Mouse (Mus musculus) limb, embryonic 12.5 days (tissue): ENCODE results near the gene Gm3233. TPM values are rescaled to one million over a fixed set of nuclear protein-coding genes. Genes with fewer than 3 reads are reported as not detected.
"Not testable (repeated sequence)": the region's sequence is repeated elsewhere in the genome, so short reads cannot be mapped to it uniquely, and the experiment has no call there.

ENCODE experiments used
- ATAC-seq: fragments of 200-750 bp; cut with Nextera tagmentation; 2 replicates; pipeline ENCODE4 v1.8.0; 2017; ENCODE audit warnings: low read depth, moderate TSS enrichment; ENCODE audit not compliant: insufficient number of reproducible peaks, insufficient read depth, low FRiP score, low TSS enrichment
- H3K27ac ChIP-seq: fragments of 300-500 bp; sonication (generic); 2 replicates; pipeline ENCODE4 v1.5.1; 2016; ENCODE audit warnings: mild to moderate bottlenecking, moderate library complexity
- H3K27me3 ChIP-seq: fragments of 300-500 bp; sonication (generic); 2 replicates; pipeline ENCODE4 v1.6.1; 2016; ENCODE audit warnings: mild to moderate bottlenecking, moderate library complexity
- H3K36me3 ChIP-seq: fragments of 300-500 bp; sonication (generic); 2 replicates; pipeline ENCODE4 v1.6.1; 2016; ENCODE audit warnings: mild to moderate bottlenecking, moderate library complexity
- H3K4me1 ChIP-seq: fragments of 300-500 bp; sonication (generic); replicated peaks from 2 replicates; pipeline ENCODE4 v1.6.1; 2016
- H3K4me2 ChIP-seq: fragments of 300-500 bp; sonication (generic); 2 replicates; pipeline ENCODE4 v1.6.1; 2016; ENCODE audit warnings: mild to moderate bottlenecking, moderate library complexity
- H3K4me3 ChIP-seq: fragments of 300-500 bp; sonication (generic); replicated peaks from 2 replicates; pipeline ENCODE4 v1.5.1; 2016; ENCODE audit warnings: mild to moderate bottlenecking
- H3K9ac ChIP-seq: fragments of 300-500 bp; sonication (generic); replicated peaks from 2 replicates; pipeline ENCODE4 v1.6.1; 2016; ENCODE audit warnings: mild to moderate bottlenecking, moderate library complexity
- H3K9me3 ChIP-seq: fragments of 300-500 bp; sonication (generic); 2 replicates; pipeline ENCODE4 v1.6.1; 2016; ENCODE audit warnings: mild to moderate bottlenecking, moderate library complexity
- WGBS: fragments of 180-500 bp; shearing (Covaris S2); methylation state at CpG from one replicate; pipeline ENCODE4 v1.1.7; 2016; 5-methylcytosine and 5-hydroxymethylcytosine counted together
- polyA plus RNA-seq: library from polyadenylated mRNA; unstranded; fragments of >200 nt; fragmentation: Nextera tagmentation; extraction: Ambion mirVana; gene quantifications from 2 replicates; pipeline ENCODE4 v1.2.1, GENCODE M21; 2016

The Gm3233 gene
- polyA plus RNA-seq, 1 experiment from 2014 or later, result not detected

GRCm38 (mm10) chr10:77772142-77772541 is 12.7 kb upstream of the Gm3233 start:
- 95% methylated on average over 3 of the region's 3 CpGs for WGBS

GRCm38 (mm10) chr10:77771225-77771624 is 11.7 kb upstream of the Gm3233 start, which contains the start of gene Gm3238:
Gene Gm3238, minus strand, starts transcription at chr10:77771325.
- not testable (repeated sequence) for H3K9me3 ChIP-seq, ATAC-seq, H3K36me3 ChIP-seq, H3K4me2 ChIP-seq, H3K9ac ChIP-seq, H3K27me3 ChIP-seq, H3K4me1 ChIP-seq, H3K4me3 ChIP-seq, H3K27ac ChIP-seq
- 64% methylated on average over 1 of the region's 1 CpGs for WGBS

More at GRCm38 (mm10) chr10:77772142-77772541, 12.7 kb upstream of the Gm3233 start:
- H3K9me3 ChIP-seq, H3K27me3 ChIP-seq, H3K4me2 ChIP-seq, H3K4me3 ChIP-seq, H3K27ac ChIP-seq, H3K36me3 ChIP-seq, H3K9ac ChIP-seq, H3K4me1 ChIP-seq, ATAC-seq: not testable (repeated sequence)

- Histone ChIP-seq H3K4me3 (no peak overlapping the region), H3K9ac (no peak overlapping the region), H3K36me3 (no peaks in the 10 kb centered on the region), H3K4me1 (no peaks in the 10 kb centered on the region), H3K27me3 (no peaks in the 10 kb centered on the region), H3K27ac (no peak overlapping the region), H3K4me2 (no peak overlapping the region), H3K9me3 (no peaks in the 10 kb centered on the region)
- ATAC-seq, result no peak
- 71% methylated on average over 1 of the region's 1 CpGs for WGBS
Measured at GRCm38 (mm10) chr10:77769727-77770126, 10.2 kb upstream of the Gm3233 start.

- Histone ChIP-seq H3K27me3 (no peaks in the 10 kb centered on the region), H3K36me3 (no peaks in the 10 kb centered on the region), H3K4me1 (peaks cover 15% of the 10 kb centered on the region), H3K4me3 (no peak overlapping the region), H3K27ac (no peak overlapping the region), H3K9me3 (0 out of 2 replicates have a peak, but pooled peaks cover 4% of the 10 kb centered on the region), H3K4me2 (no peak overlapping the region), H3K9ac (no peak overlapping the region)
- no peak for ATAC-seq
Measured at GRCm38 (mm10) chr10:77753448-77753847, 6.0 kb downstream of the Gm3233 start.

GRCm38 (mm10) chr10:77752312-77752711 is 7.2 kb downstream of the Gm3233 start:
- ATAC-seq, H3K4me3 ChIP-seq, H3K9me3 ChIP-seq, H3K9ac ChIP-seq, H3K27ac ChIP-seq, H3K4me2 ChIP-seq, H3K36me3 ChIP-seq, H3K27me3 ChIP-seq: not testable (repeated sequence)
- 68% methylated on average over 3 of the region's 3 CpGs for WGBS
- H3K4me1 ChIP-seq, result peaks cover 15% of the 10 kb centered on the region

- not testable (repeated sequence) for H3K9me3 ChIP-seq, H3K36me3 ChIP-seq, H3K4me2 ChIP-seq, H3K27me3 ChIP-seq, H3K9ac ChIP-seq, ATAC-seq, H3K4me3 ChIP-seq, H3K27ac ChIP-seq
- WGBS, result 38% methylated on average over 1 of the region's 1 CpGs
- H3K4me1 ChIP-seq, result peaks cover 15% of the 10 kb centered on the region
Measured at GRCm38 (mm10) chr10:77751254-77751653, 8.2 kb downstream of the Gm3233 start, which contains the start of gene Gm9736. Gene Gm9736, minus strand, starts transcription at chr10:77751354.

- H3K9me3 ChIP-seq, H3K4me3 ChIP-seq, ATAC-seq, H3K27ac ChIP-seq, H3K27me3 ChIP-seq, H3K4me2 ChIP-seq, H3K9ac ChIP-seq, H3K36me3 ChIP-seq: not testable (repeated sequence)
- 72% methylated on average over 1 of the region's 1 CpGs for WGBS
- peaks cover 15% of the 10 kb centered on the region for H3K4me1 ChIP-seq
Measured at GRCm38 (mm10) chr10:77750686-77751085, 8.8 kb downstream of the Gm3233 start.

GRCm38 (mm10) chr10:77741924-77742688 is 17.4 kb downstream of the Gm3233 start, which contains the start of gene Gm18596:
Gene Gm18596, minus strand, starts transcription at chr10:77742638.
- ATAC-seq, H3K9me3 ChIP-seq, H3K9ac ChIP-seq, H3K4me3 ChIP-seq, H3K4me2 ChIP-seq, H3K36me3 ChIP-seq, H3K27me3 ChIP-seq: not testable (repeated sequence)
- peaks cover 27% of the 10 kb centered on the region for H3K4me1 ChIP-seq
- WGBS, result 49% methylated on average over 4 of the region's 5 CpGs
- 0 out of 2 replicates have a peak within 1 kb of the TSS, but pooled peaks have one; percentile 62 for H3K27ac ChIP-seq

GRCm38 (mm10) chr10:77738929-77739328 is 20.6 kb downstream of the Gm3233 start:
- H3K36me3 ChIP-seq, result no peaks in the 10 kb centered on the region
- no peak overlapping the region for H3K9ac ChIP-seq
- H3K9me3 ChIP-seq, result peaks cover 17% of the 10 kb centered on the region
- H3K27me3 ChIP-seq, result no peaks in the 10 kb centered on the region
- no peak overlapping the region for H3K4me3 ChIP-seq
- peaks cover 29% of the 10 kb centered on the region for H3K4me1 ChIP-seq
- no peak for ATAC-seq
- WGBS, result 83% methylated on average over 4 of the region's 4 CpGs
- no peak overlapping the region for H3K27ac ChIP-seq
- no peak overlapping the region for H3K4me2 ChIP-seq

GRCm38 (mm10) chr10:77735928-77736327 is 23.6 kb downstream of the Gm3233 start:
- ATAC-seq, result no peak
- Histone ChIP-seq H3K9me3 (peaks cover 19% of the 10 kb centered on the region), H3K27me3 (no peaks in the 10 kb centered on the region), H3K9ac (no peak overlapping the region), H3K4me3 (no peak overlapping the region), H3K4me1 (peaks cover 12% of the 10 kb centered on the region), H3K27ac (no peak overlapping the region), H3K36me3 (no peaks in the 10 kb centered on the region), H3K4me2 (no peak overlapping the region)
- WGBS, result 86% methylated on average over 1 of the region's 1 CpGs

GRCm38 (mm10) chr10:77729241-77729640 is 30.2 kb downstream of the Gm3233 start:
- no peaks in the 10 kb centered on the region for H3K27me3 ChIP-seq
- WGBS, result 55% methylated on average over 4 of the region's 4 CpGs
- H3K4me2 ChIP-seq, result no peak overlapping the region
- no peak for ATAC-seq
- no peak overlapping the region for H3K4me3 ChIP-seq
- no peak overlapping the region for H3K27ac ChIP-seq
- H3K4me1 ChIP-seq, result no peaks in the 10 kb centered on the region
- H3K36me3 ChIP-seq, result no peaks in the 10 kb centered on the region
- peaks cover 5% of the 10 kb centered on the region; the same call in 1 of the 2 replicates for H3K9me3 ChIP-seq
- H3K9ac ChIP-seq, result no peak overlapping the region

- WGBS, result 61% methylated on average over 4 of the region's 4 CpGs
Measured at GRCm38 (mm10) chr10:77728280-77728679, 31.2 kb downstream of the Gm3233 start.

More at GRCm38 (mm10) chr10:77728280-77728679, 31.2 kb downstream of the Gm3233 start:
- Histone ChIP-seq H3K9me3 (no peaks in the 10 kb centered on the region), H3K27ac (no peak overlapping the region), H3K27me3 (no peaks in the 10 kb centered on the region), H3K9ac (no peak overlapping the region), H3K4me3 (no peak overlapping the region), H3K36me3 (no peaks in the 10 kb centered on the region), H3K4me1 (no peaks in the 10 kb centered on the region), H3K4me2 (no peak overlapping the region)
- ATAC-seq, result no peak
